Mouse (Mus musculus) megakaryocyte, embryonic 14.5 days (primary cell): ENCODE data around the gene Itpka. TPM values are rescaled to one million over a fixed set of nuclear protein-coding genes. Genes with fewer than 3 reads are reported as not detected.
A peak's percentile ranks its signal among the peaks of the same experiment; 100 is the strongest.

Experiments
- H3K27me3 ChIP-seq: replicated peaks from 2 replicates; pipeline ENCODE3; 2012; ENCODE audit warnings: inconsistent platforms
- H3K36me3 ChIP-seq: replicated peaks from 2 replicates; pipeline ENCODE3; 2012; ENCODE audit warnings: low read length, inconsistent platforms, mixed read lengths
- H3K4me1 ChIP-seq: 2 replicates; pipeline ENCODE4 v1.6.1; 2012; ENCODE audit warnings: inconsistent platforms
- H3K4me3 ChIP-seq: replicated peaks from 2 replicates; pipeline ENCODE3; 2012; ENCODE audit warnings: moderate library complexity, mild to moderate bottlenecking, inconsistent platforms
- H3K9me3 ChIP-seq: 2 replicates; pipeline ENCODE4 v1.6.1; 2012; ENCODE audit warnings: inconsistent platforms
- FLI1 ChIP-seq: IDR thresholded peaks from 2 replicates; pipeline ENCODE4 v1.6.1; 2012; ENCODE audit warnings: low read length, inconsistent platforms, mixed read lengths
- GATA1 ChIP-seq: IDR thresholded peaks from 3 replicates; pipeline ENCODE4 v1.6.1; 2012; ENCODE audit warnings: mixed read lengths, low read length, inconsistent platforms, borderline replicate concordance
- polyA plus RNA-seq: library from polyadenylated mRNA; stranded (reverse); fragments of >175 nt; gene quantifications from 2 replicates; pipeline ENCODE4 v1.2.3, GENCODE M21; 2012; ENCODE audit warnings: low replicate concordance; ENCODE audit not compliant: insufficient read depth

Itpka gene
- polyA plus RNA-seq, 1 experiment, result 0.04 TPM

GRCm38 (mm10) chr2:119789996-119790395 lies 47.9 kb downstream of the Itpka start:
- no peaks in the 10 kb centered on the region for H3K9me3 ChIP-seq
- TF ChIP-seq GATA1, result no peak
- TF ChIP-seq FLI1, result no peak
- H3K4me1 ChIP-seq, result peaks cover 14% of the 10 kb centered on the region; the same call in 1 of the 2 replicates
- no peaks in the 10 kb centered on the region for H3K36me3 ChIP-seq
- H3K27me3 ChIP-seq, result peaks cover 12% of the 10 kb centered on the region
- no peak overlapping the region for H3K4me3 ChIP-seq

DNA sequence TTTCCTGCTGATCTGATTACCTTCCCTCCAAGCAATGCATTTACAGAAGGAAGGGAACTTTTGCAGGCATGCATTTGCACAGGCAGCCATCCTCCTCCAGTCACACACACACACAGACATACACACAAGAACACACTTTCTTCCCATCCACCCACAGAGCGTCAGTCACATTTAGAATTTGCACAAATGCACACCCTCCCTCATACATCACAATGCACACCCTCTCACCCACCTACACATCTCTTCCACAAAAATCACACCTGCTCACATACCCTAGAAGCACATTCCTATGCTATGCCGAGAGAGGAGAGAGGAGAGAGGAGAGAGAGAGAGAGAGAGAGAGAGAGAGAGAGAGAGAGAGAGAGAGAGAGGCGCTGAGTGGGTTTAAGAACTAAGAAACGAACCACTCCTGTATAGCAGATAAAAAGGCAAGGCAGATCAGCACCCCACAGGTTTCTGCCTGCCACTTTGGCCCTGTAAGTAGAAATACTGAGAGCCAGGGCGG lies 55.2 kb downstream of the Itpka start, which contains the start of gene Tyro3:
Tyro3 (plus strand) TSS at position 455 of the 505 bp plus-strand sequence.
- Histone ChIP-seq H3K4me3 (peak within 1 kb of the TSS; percentile 17), H3K4me1 (peaks cover 42% of the 10 kb centered on the region), H3K36me3 (no peaks in the 10 kb centered on the region), H3K27me3 (peaks cover 73% of the 10 kb centered on the region), H3K9me3 (no peaks in the 10 kb centered on the region)
- no peak for TF ChIP-seq FLI1

DNA sequence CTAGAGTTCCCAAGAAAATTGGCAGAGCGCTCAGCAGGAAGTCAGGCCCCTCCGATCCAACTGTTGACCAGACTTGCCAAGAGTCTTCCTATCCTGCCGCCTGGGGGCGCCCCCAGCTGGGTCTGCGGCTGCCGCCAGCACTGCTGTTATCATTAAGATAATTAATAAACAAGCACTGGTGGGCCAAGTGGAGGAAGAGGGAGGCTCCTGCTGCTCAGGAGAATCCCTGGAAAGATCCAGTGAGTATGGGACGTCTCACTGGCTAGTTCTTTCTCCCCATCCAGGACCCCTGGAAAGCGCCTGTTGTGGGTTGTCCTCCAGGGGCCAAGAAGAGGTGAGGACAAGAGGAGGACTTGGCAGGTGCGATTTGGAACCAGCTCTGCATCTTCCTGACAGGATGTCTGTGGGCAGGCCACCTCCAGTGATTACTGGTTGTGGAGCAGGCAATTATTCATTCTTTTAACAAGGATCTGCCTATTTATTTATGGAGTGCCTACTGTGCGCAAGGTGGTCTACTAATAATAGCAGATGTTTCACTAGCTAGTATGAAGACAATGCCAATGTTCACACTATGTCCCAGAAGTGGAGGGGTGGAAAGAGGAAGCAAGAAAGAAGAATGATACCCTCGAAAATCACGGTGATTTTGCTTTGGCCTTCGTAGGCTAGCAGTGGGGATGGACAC lies 56.2 kb downstream of the Itpka start:
- H3K4me1 ChIP-seq, result peaks cover 42% of the 10 kb centered on the region
- no peaks in the 10 kb centered on the region for H3K9me3 ChIP-seq
- peak overlapping the region; percentile 23 for H3K4me3 ChIP-seq
- TF ChIP-seq FLI1 (no peak), GATA1 (no peak)
- no peaks in the 10 kb centered on the region for H3K36me3 ChIP-seq
- H3K27me3 ChIP-seq, result peaks cover 81% of the 10 kb centered on the region

GRCm38 (mm10) chr2:119799181-119799960 lies 57.2 kb downstream of the Itpka start:
- H3K27me3 ChIP-seq, result peaks cover 88% of the 10 kb centered on the region

GRCm38 (mm10) chr2:119799961-119800550 lies 57.9 kb downstream of the Itpka start:
- peaks cover 90% of the 10 kb centered on the region for H3K27me3 ChIP-seq
- TF ChIP-seq FLI1 (no peak), GATA1 (no peak)
- no peaks in the 10 kb centered on the region for H3K36me3 ChIP-seq
- peak overlapping the region; percentile 91 for H3K4me3 ChIP-seq
- no peaks in the 10 kb centered on the region for H3K9me3 ChIP-seq
- H3K4me1 ChIP-seq, result peaks cover 42% of the 10 kb centered on the region

More at GRCm38 (mm10) chr2:119799181-119799960, 57.2 kb downstream of the Itpka start:
- Histone ChIP-seq H3K4me3 (peak overlapping the region; percentile 91), H3K4me1 (peaks cover 42% of the 10 kb centered on the region), H3K36me3 (no peaks in the 10 kb centered on the region), H3K9me3 (no peaks in the 10 kb centered on the region)
- no peak for TF ChIP-seq GATA1
- TF ChIP-seq FLI1, result no peak

Other genes starting within 250 kb of the Itpka start
- gene Exd1, start 194.7 kb upstream of the Itpka start, polyA plus RNA-seq, result 0.01 TPM in 1 of 2 replicates, not detected in the other
- gene Chp1, start 194.6 kb upstream of the Itpka start, polyA plus RNA-seq, result 9.7 and 15.1 TPM in 2 replicates
- gene Nusap1, start 124.0 kb upstream of the Itpka start, polyA plus RNA-seq, result 1.3 TPM in 1 of 2 replicates, not detected in the other
- gene Oip5, start 123.9 kb upstream of the Itpka start, polyA plus RNA-seq, result 4.8 TPM in 1 of 2 replicates, not detected in the other
- gene Ndufaf1, start 79.5 kb upstream of the Itpka start, polyA plus RNA-seq, result 1.1 and 1.6 TPM in 2 replicates
- gene Rtf1, start 67.3 kb upstream of the Itpka start, polyA plus RNA-seq, result 19.2 and 81.2 TPM in 2 replicates
- gene Ltk, start 18.1 kb downstream of the Itpka start, polyA plus RNA-seq, result 0.25 TPM in 1 of 2 replicates, not detected in the other
- 8.7 and 9.1 TPM in 2 replicates for gene Rpap1, start 45.2 kb downstream of the Itpka start, polyA plus RNA-seq
- gene Tyro3, start 55.4 kb downstream of the Itpka start, polyA plus RNA-seq, result 0.64 TPM in 1 of 2 replicates, not detected in the other
- gene Mga, start 154.9 kb downstream of the Itpka start, polyA plus RNA-seq, result 0.28 and 1.3 TPM in 2 replicates
- gene Mapkbp1, start 230.4 kb downstream of the Itpka start, polyA plus RNA-seq, result 0.82 TPM in 1 of 2 replicates, not detected in the other